7 mouse cellular contexts compared by ENCODE assay signal in genomic region chr19:47137051-47137581, GRCm38 (mm10). TPM values are rescaled to one million over a fixed set of nuclear protein-coding genes. Genes with fewer than 3 reads are reported as not detected.
DNase-seq lines count a peak whose midpoint lies in the region; ATAC-seq and TF ChIP-seq lines count a peak whose summit lies in the region.

No protein-coding gene starts in this region.

- H3K27ac ChIP-seq in bone marrow, adult 2 months (ENCODE audit: control insufficient read depth, insufficient read depth, low read depth, low read length, poor library complexity) = peak overlapping the region; percentile 74
- H3K27ac ChIP-seq in forebrain, embryonic 13.5 days = no peak overlapping the region

- ATAC-seq in forebrain, embryonic 13.5 days = peak; percentile 48; the same call in 1 of the 2 replicates
- ATAC-seq in hematopoietic stem cell, adult 5-6 weeks (replicated peaks in 1 of 2; ENCODE audit: insufficient read depth in 1 of 2, low FRiP score in 2 of 2, low TSS enrichment in 1 of 2, low read depth in 1 of 2, poor library complexity in 2 of 2, severe bottlenecking in 2 of 2) = peak; percentile 12 to 50; a peak in 3 of 4 replicates

- H3K4me3 ChIP-seq in bone marrow, adult 2 months (replicated peaks; ENCODE audit: control insufficient read depth, low read depth, low read length) = peak overlapping the region; percentile 65
- H3K4me3 ChIP-seq in forebrain, embryonic 13.5 days = no peak overlapping the region

- no peaks in the 10 kb centered on the region for H3K9me3 ChIP-seq in forebrain, embryonic 13.5 days (replicated peaks)

- peaks cover 9% of the 10 kb centered on the region; the same call in 1 of the 2 replicates for H3K4me1 ChIP-seq in bone marrow, adult 2 months (ENCODE audit: control insufficient read depth, insufficient read depth, low read length)
- peaks cover 19% of the 10 kb centered on the region for H3K4me1 ChIP-seq in forebrain, embryonic 13.5 days

- 0 out of 2 replicates have a peak overlapping the region, but pooled peaks have one; percentile 54 for H3K9ac ChIP-seq in forebrain, embryonic 13.5 days

- DNase-seq in MEL-GATA-1-ER (ENCODE audit: extremely low read depth, low read depth) = peak; percentile 94
- peak; percentile 49 to 56 for DNase-seq in layer of hippocampus, adult 8-10 months (ENCODE audit: low spot score in 2 of 2)
- DNase-seq in lung, postnatal 14 days = peak; percentile 67
- peak; percentile 55 to 61 for DNase-seq in right cerebral cortex, postnatal 10 days (ENCODE audit: low spot score in 2 of 2)

- no peak for TF ChIP-seq CTCF in bone marrow, adult 2 months (IDR thresholded peaks at IDR 0.05; ENCODE audit: control insufficient read depth, insufficient read depth, low read length)

- peak; percentile 50; the same call in 1 of the 2 replicates for TF ChIP-seq POLR2A in bone marrow, adult 2 months (IDR thresholded peaks at IDR 0.05; ENCODE audit: borderline replicate concordance, control insufficient read depth, low read depth, low read length)

- no peaks in the 10 kb centered on the region for H3K27me3 ChIP-seq in forebrain, embryonic 13.5 days

- peak overlapping the region; percentile 54 for H3K4me2 ChIP-seq in forebrain, embryonic 13.5 days

- under 1% methylated on average over 6 of the region's 6 CpGs for WGBS in bone marrow, adult 2 months
- 44% methylated on average over 6 of the region's 6 CpGs for WGBS in forebrain, embryonic 13.5 days

- H3K36me3 ChIP-seq in forebrain, embryonic 13.5 days (ENCODE audit: poor library complexity, severe bottlenecking) = peaks cover 14% of the 10 kb centered on the region

RNA-seq across cellular contexts. Expression of gene Calhm2, which starts 1.0 kb away (rescaled TPM):
- 5.1 and 8.4 TPM in 2 replicates for polyA plus RNA-seq in bone marrow, adult 2 months (2011; ENCODE audit: insufficient read depth, insufficient read length, low replicate concordance, missing spikeins)
- 1.0 and 1.4 TPM in 2 replicates for polyA plus RNA-seq in forebrain, embryonic 13.5 days (2015; fragmentation: Nextera tagmentation; extraction: Ambion mirVana)
- total RNA-seq in hematopoietic stem cell, adult 5-6 weeks (2017) = 16.1 and 18.8 TPM in 2 replicates
- total RNA-seq in layer of hippocampus, adult 8-10 months (2022) = 1 to 10 TPM; 4.5 to 7.5 (median 6.3) TPM

RNA-seq across cellular contexts. Expression of gene Calhm1, which starts 6.9 kb away (rescaled TPM):
- not detected in 2 replicates for polyA plus RNA-seq in bone marrow, adult 2 months (2011; ENCODE audit: insufficient read depth, insufficient read length, low replicate concordance, missing spikeins)
- not detected in 2 replicates for polyA plus RNA-seq in forebrain, embryonic 13.5 days (2015; fragmentation: Nextera tagmentation; extraction: Ambion mirVana)
- total RNA-seq in hematopoietic stem cell, adult 5-6 weeks (2017) = not detected in 2 replicates
- not detected for total RNA-seq in layer of hippocampus, adult 8-10 months (2022)

RNA-seq across cellular contexts. Expression of gene Calhm3, which starts 20.4 kb away (rescaled TPM):
- polyA plus RNA-seq in bone marrow, adult 2 months (2011; ENCODE audit: insufficient read depth, insufficient read length, low replicate concordance, missing spikeins) = not detected in 2 replicates
- not detected in 2 replicates for polyA plus RNA-seq in forebrain, embryonic 13.5 days (2015; fragmentation: Nextera tagmentation; extraction: Ambion mirVana)
- total RNA-seq in hematopoietic stem cell, adult 5-6 weeks (2017) = not detected in 2 replicates
- total RNA-seq in layer of hippocampus, adult 8-10 months (2022) = not detected

RNA-seq across cellular contexts. Expression of gene Neurl1a, which starts 41.5 kb away (rescaled TPM):
- 2.9 and 4.6 TPM in 2 replicates for polyA plus RNA-seq in bone marrow, adult 2 months (2011; ENCODE audit: insufficient read depth, insufficient read length, low replicate concordance, missing spikeins)
- 2.8 and 4.4 TPM in 2 replicates for polyA plus RNA-seq in forebrain, embryonic 13.5 days (2015; fragmentation: Nextera tagmentation; extraction: Ambion mirVana)
- total RNA-seq in hematopoietic stem cell, adult 5-6 weeks (2017) = not detected in 2 replicates
- total RNA-seq in layer of hippocampus, adult 8-10 months (2022) = 100 to 1,000 TPM; 144 to 170 (median 155) TPM

RNA-seq across cellular contexts. Expression of gene Pdcd11, which starts 46.5 kb away (rescaled TPM):
- polyA plus RNA-seq in bone marrow, adult 2 months (2011; ENCODE audit: insufficient read depth, insufficient read length, low replicate concordance, missing spikeins) = 13.1 and 17.6 TPM in 2 replicates
- polyA plus RNA-seq in forebrain, embryonic 13.5 days (2015; fragmentation: Nextera tagmentation; extraction: Ambion mirVana) = 9.5 and 10.4 TPM in 2 replicates
- total RNA-seq in hematopoietic stem cell, adult 5-6 weeks (2017) = 20.9 and 24.7 TPM in 2 replicates
- 10 to 100 TPM; 17.0 to 19.7 (median 18.8) TPM for total RNA-seq in layer of hippocampus, adult 8-10 months (2022)
